Mouse (Mus musculus) central nervous system, embryonic 18 days (tissue): ENCODE measurements around the gene Galnt15. TPM values are rescaled to one million over a fixed set of nuclear protein-coding genes. Genes with fewer than 3 reads are reported as not detected.

ENCODE experiments used
- polyA plus RNA-seq: library from polyadenylated mRNA; depleted of rRNA; stranded (reverse); fragments of >200 nt; gene quantifications from 2 replicates; pipeline ENCODE4 v1.2.3, GENCODE M21; 2012; rRNA removed

The Galnt15 gene
- 0.90 and 0.91 TPM in 2 replicates for polyA plus RNA-seq

GRCm38 (mm10) chr14:32028681-32029091, at the start of gene Galnt15:
Gene Galnt15 (plus strand): TSS chr14:32028989.

DNA sequence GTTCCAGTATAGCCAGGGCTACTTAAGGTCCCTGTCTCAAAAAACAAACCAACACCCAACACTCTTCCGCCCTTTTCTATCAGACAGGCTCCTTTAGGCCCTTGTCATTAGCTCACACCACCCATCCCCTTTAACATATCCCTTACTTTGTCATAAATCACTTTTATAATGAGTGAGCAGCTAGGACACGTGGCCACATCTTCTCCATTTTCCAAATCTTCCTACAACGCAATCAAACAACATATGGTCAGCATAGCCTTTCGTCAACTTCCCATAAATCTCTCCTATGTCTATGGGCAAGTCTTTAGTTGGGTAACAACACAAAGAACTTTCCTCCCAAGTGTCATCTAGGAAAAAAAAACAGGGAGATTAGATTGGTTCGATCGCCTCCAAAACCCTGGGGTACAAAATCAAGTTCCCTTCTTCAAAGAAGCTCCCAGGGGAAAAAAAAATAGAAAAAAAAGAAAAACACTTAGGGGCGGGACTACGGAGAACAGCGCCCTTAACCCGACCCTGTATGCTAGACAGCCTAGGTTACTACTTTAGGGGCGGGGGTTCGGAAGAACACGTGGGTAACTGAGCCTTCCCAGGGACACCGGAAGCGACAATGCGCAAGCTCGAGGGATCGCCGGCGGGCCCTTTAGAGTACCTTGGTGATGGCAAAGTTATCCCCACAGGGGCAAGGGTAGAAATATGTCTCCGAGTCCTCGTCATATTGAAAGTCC, 56.1 kb downstream of the Galnt15 start, which contains the start of gene Oxnad1:
Gene Oxnad1 (plus strand): TSS at position 614 of the 725 bp plus-strand sequence.

DNA sequence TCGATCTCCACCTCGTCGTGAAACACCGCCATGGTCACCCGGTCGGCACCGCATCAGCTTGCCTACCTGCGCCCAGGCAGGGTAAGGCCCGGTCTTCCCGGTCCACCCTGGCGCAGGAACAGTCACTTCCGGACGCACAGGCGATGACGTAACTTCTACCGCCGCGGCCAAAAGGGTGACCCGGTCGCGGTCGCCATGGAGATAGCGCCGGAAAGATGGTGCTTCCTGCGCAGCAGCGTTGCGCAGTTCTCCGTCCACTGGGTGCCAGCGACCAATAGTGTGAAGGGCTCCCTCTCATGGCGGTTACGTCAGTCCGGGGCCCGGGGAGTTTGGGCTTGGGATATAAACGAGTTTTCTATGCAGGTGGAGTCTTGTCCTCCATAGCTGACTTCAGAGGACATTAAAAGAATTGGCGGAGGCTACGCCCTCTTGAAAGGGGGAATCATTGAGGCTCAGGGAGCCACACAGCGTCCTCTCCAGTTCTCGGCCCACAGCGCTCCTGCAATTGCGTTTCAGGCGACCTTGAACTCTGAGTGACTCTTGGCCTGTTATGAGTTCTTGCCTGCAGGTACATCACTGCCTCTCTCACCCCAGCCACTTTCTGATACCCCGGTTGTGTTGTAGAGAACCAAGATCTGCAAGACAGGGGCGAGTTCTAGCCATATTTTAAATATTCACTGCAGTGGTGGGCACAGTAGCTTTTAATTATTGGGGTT, 56.9 kb downstream of the Galnt15 start, which contains the start of gene Dph3:
Gene Dph3 (minus strand): TSS at position 244 of the 716 bp plus-strand sequence.

Other genes with a start within 250 kb of the Galnt15 start
- gene Ankrd28, start 198.3 kb upstream of the Galnt15 start, polyA plus RNA-seq: 21.1 and 21.8 TPM in 2 replicates
- gene Oxnad1, start 56.4 kb downstream of the Galnt15 start, polyA plus RNA-seq: 22.1 and 23.4 TPM in 2 replicates
- 45.1 and 50.9 TPM in 2 replicates for gene Dph3, start 56.7 kb downstream of the Galnt15 start, polyA plus RNA-seq
- gene Msmb, start 113.0 kb downstream of the Galnt15 start, polyA plus RNA-seq: not detected in 2 replicates
- gene Ncoa4, start 130.9 kb downstream of the Galnt15 start, polyA plus RNA-seq: 63.1 and 69.4 TPM in 2 replicates
- 141 and 160 TPM in 2 replicates for gene Timm23, start 172.9 kb downstream of the Galnt15 start, polyA plus RNA-seq
- gene Parg, start 173.0 kb downstream of the Galnt15 start, polyA plus RNA-seq: 16.7 and 16.8 TPM in 2 replicates